Mouse (Mus musculus) heart, adult 2 months (tissue): Measurements from ENCODE around the gene Rabep2. TPM values are rescaled to one million over a fixed set of nuclear protein-coding genes. Genes with fewer than 3 reads are reported as not detected.

Experiments
- DNase-seq, 2 experiments: peaks; one replicate each; pipeline ENCODE4 v3.0.0; 2021
- H3K27ac ChIP-seq: fragments of 200-600 bp; 2 replicates; pipeline ENCODE4 v1.8.1; 2022
- H3K27me3 ChIP-seq: fragments of 200-500 bp; 2 replicates; pipeline ENCODE4 v1.6.1; 2012; ENCODE audit warnings: mild to moderate bottlenecking, low read length, inconsistent platforms, mixed read lengths; ENCODE audit not compliant: control insufficient read depth, insufficient read depth
- H3K36me3 ChIP-seq: fragments of 200-500 bp; 2 replicates; pipeline ENCODE4 v1.6.1; 2012; ENCODE audit warnings: low read length, inconsistent platforms; ENCODE audit not compliant: control insufficient read depth, insufficient read depth
- H3K4me1 ChIP-seq: fragments of 200-500 bp; 2 replicates; pipeline ENCODE4 v1.6.1; 2011; ENCODE audit warnings: low read length; ENCODE audit not compliant: control insufficient read depth, insufficient read depth
- H3K4me3 ChIP-seq: fragments of 200-600 bp; 2 replicates; pipeline ENCODE4 v1.8.1; 2022
- H3K79me2 ChIP-seq: fragments of 200-500 bp; replicated peaks from 2 replicates; pipeline ENCODE4 v1.6.1; 2012; ENCODE audit warnings: mild to moderate bottlenecking, inconsistent platforms, low read length, moderate library complexity, mixed read lengths; ENCODE audit not compliant: control insufficient read depth, insufficient read depth
- H3K9ac ChIP-seq: fragments of 200-500 bp; 2 replicates; pipeline ENCODE4 v1.6.1; 2012; ENCODE audit warnings: low read depth, mild to moderate bottlenecking, control low read depth, inconsistent platforms, low read length, mixed read lengths
- CTCF ChIP-seq: fragments of 200-600 bp; IDR thresholded peaks from 2 replicates; pipeline ENCODE4 v1.8.1; 2022; ENCODE audit warnings: antibody characterized with exemption, mild to moderate bottlenecking, moderate library complexity
- EP300 ChIP-seq: fragments of 200-500 bp; IDR thresholded peaks from 2 replicates; pipeline ENCODE4 v1.6.1; 2011; ENCODE audit warnings: low read depth, low read length, control low read depth; ENCODE audit not compliant: insufficient read depth
- POLR2A ChIP-seq: fragments of 200-500 bp; IDR thresholded peaks from 2 replicates; pipeline ENCODE4 v1.6.1; 2011; ENCODE audit warnings: mild to moderate bottlenecking, low read depth, low read length, control low read depth; ENCODE audit not compliant: insufficient read depth
- WGBS: fragments of 180-500 bp; shearing (Covaris S2); methylation state at CpG from one replicate; pipeline ENCODE4 v1.1.7; 2018; 5-methylcytosine and 5-hydroxymethylcytosine counted together
- intact Hi-C: fragments of 180-260 bp; cut with DNase I; formaldehyde crosslinking; loops from one replicate; pipeline ENCODE4 v1.15.1; 2025
- polyA plus RNA-seq: library from polyadenylated mRNA; depleted of rRNA; stranded (reverse); fragments of >200 nt; gene quantifications from 2 replicates; pipeline ENCODE4 v1.2.3, GENCODE M21; 2012
- total RNA-seq, 2 experiments: library from RNA; stranded (reverse); gene quantifications; 2 replicates each; pipeline ENCODE4 v1.2.3; 2021

Gene Rabep2
- total and polyA plus RNA-seq, 3 experiments, result 5.3 to 9.2 (median 6.3) TPM

DNA sequence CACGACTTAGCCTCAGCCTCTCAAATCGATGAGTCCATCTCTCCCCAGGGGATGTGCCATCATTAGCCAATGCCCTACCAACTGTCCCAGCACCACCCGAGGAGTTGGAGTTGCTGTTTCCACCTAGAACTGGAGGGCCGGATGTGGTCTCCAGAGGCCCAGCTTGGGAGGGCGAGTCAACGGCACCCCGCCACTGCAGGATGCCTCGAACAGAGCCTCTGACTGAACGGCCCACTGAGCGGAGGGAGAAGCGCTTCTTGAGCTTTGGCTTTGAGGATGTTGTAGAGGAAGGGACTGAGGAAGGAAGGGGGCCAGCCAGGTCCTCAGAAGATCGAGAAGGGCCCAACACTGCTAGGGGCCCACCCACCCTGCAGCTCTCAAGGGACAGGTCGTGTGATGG, 43.7 kb downstream of the Rabep2 start:
- 73% methylated on average over 13 of the region's 13 CpGs for WGBS
- DNase-seq, result no peak
- H3K36me3 ChIP-seq, result no peaks in the 10 kb centered on the region
- no peaks in the 10 kb centered on the region for H3K79me2 ChIP-seq
- intact Hi-C loops, result no loop called here
- H3K27me3 ChIP-seq, result no peaks in the 10 kb centered on the region
- H3K27ac ChIP-seq, result no peak overlapping the region
- no peak overlapping the region for H3K9ac ChIP-seq
- H3K4me3 ChIP-seq, result no peak overlapping the region
- peaks cover 2% of the 10 kb centered on the region for H3K4me1 ChIP-seq
- TF ChIP-seq CTCF (no peak), EP300 (no peak), POLR2A (no peak)

DNA sequence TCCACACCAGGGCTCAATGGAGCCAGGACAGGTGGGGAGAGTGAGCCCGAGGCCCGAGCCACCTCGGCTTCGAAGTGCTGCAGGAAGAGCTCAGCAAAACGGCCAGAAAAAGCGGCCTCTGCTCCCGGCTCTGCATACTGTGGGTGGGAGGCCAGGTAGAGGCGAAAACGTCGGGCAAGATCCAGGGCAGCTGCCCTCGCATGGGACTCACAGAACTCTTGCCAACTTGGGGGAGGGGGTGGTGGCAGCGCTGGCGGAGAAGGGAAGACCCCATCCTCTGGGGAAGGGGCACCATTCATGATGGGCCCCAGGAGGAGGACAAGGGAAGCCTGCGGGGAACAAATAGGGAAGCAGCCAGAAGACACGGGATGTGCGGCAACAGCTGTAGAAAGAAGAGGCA, 44.2 kb downstream of the Rabep2 start:
- DNase-seq, result no peak
- intact Hi-C loops, result no loop called here
- no peaks in the 10 kb centered on the region for H3K36me3 ChIP-seq
- 86% methylated on average over 16 of the region's 16 CpGs for WGBS
- no peak overlapping the region for H3K27ac ChIP-seq
- TF ChIP-seq EP300, result no peak
- TF ChIP-seq CTCF, result no peak
- TF ChIP-seq POLR2A, result no peak
- peaks cover 2% of the 10 kb centered on the region for H3K4me1 ChIP-seq
- H3K4me3 ChIP-seq, result no peak overlapping the region
- H3K9ac ChIP-seq, result no peak overlapping the region
- H3K27me3 ChIP-seq, result no peaks in the 10 kb centered on the region
- no peaks in the 10 kb centered on the region for H3K79me2 ChIP-seq

DNA sequence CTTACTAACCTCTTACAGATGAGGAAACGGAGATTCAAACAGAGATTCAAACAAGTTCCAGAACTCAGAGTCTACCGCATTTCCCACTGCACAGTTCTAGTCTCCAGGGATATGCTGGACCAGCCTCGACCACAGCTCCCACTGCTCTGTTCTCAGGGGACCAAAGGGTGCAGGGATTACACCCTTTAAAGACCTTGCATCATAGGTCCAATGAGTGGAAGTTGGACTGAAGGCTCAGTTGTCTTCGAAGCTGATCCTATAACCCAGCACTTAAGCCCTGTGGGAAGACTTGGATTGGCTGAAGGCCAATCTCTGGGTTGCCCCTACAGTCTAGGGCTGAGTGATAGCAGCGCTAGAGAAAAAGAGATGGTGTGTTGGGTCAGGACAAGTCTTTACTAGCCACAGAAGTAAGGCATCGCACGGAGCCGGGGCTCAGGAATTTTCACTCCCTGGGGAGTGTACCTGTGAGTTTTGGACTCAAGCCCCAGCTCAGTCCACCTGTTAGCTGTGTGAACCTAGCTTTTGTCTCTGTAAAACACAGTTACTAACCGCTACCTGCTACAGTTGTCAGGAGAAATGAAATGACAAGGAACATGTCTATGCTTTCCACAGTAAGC, 45.0 kb downstream of the Rabep2 start:
- Histone ChIP-seq H3K36me3 (no peaks in the 10 kb centered on the region), H3K27ac (no peak overlapping the region; the same call in 1 of the 2 replicates), H3K79me2 (no peaks in the 10 kb centered on the region), H3K4me1 (peaks cover 2% of the 10 kb centered on the region), H3K27me3 (no peaks in the 10 kb centered on the region), H3K9ac (no peak overlapping the region), H3K4me3 (peak overlapping the region; percentile 66)
- TF ChIP-seq CTCF, result no peak
- no peak for TF ChIP-seq POLR2A
- TF ChIP-seq EP300, result no peak
- intact Hi-C loops, result loop anchor here (2.0 kb wide), 1 partner anchor 93 kb away; the partner anchor contains the start of gene Eif3c
- no peak for DNase-seq
- 57% methylated on average over 9 of the region's 9 CpGs for WGBS

DNA sequence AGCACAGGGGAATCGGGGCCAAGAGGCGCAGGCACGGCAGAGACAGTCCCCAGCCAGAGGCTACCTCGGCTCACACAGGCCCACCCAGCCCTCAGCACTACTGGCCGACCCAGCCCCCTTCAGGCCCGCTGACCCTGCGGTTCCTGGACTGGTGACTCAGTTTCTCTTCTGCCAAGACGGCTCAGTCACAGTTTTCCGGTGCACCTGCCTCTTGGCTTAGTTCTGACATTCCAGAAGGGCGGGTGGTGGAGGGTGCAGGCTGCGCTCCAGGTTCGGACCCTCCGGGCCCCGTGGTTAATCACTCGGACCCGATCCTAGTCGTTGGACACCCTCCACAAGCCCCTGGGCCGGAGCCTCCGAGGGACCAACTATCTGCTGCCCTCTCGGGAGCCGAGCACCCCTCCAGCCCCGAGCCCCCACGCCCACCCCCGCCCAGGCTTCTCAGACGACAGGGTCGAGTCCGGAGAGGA, 46.0 kb downstream of the Rabep2 start:
- Histone ChIP-seq H3K4me1 (peaks cover 2% of the 10 kb centered on the region), H3K4me3 (peak overlapping the region; percentile 66), H3K36me3 (no peaks in the 10 kb centered on the region), H3K79me2 (no peaks in the 10 kb centered on the region), H3K27me3 (no peaks in the 10 kb centered on the region), H3K9ac (peak overlapping the region; percentile 84), H3K27ac (peak overlapping the region; percentile 95)
- intact Hi-C loops, result loop anchor here (2.0 kb wide), 1 partner anchor 92 kb away; the partner anchor contains the start of gene Eif3c
- peak in 1 of 2 experiments; percentile 36 for DNase-seq
- no peak for TF ChIP-seq POLR2A
- no peak for TF ChIP-seq EP300
- no peak for TF ChIP-seq CTCF
- 0% methylated on average over 26 of the region's 27 CpGs for WGBS

DNA sequence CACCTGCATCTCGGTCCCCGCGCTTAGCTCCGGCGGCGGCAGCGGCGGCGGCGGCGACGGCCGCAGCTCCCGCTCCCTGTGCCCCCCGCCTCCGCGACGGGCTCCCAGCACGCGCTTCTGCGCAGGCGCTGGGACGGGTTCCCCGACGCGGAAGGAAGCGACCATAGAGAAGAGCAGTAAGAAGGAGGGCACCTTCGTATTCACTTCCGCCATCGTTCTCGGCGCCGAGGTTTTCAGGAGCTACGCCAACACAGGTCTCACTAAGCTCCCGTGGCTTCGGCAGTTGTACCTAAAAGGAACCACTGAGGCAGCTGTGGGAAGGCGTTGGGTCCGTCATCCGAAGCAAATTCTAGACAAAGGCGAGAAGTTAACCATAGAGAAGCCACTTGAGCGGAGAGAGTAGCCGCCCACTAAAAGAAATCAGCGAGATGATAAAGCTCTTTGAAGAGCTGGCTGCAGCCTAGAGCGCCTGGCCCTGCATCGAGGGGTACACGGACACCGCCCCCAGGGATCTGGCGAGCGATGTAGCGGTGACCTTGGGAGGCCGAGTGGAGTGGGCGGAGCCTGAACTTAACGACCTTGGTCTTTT, 46.5 kb downstream of the Rabep2 start, which contains the start of gene Sh2b1:
TSS of gene Sh2b1 (minus strand) at position 432 of the 589 bp plus-strand sequence.
- TF ChIP-seq POLR2A, result peak; percentile 89
- peak; percentile 57 for TF ChIP-seq CTCF
- peak; percentile 25; the same call in 1 of the 2 replicates for TF ChIP-seq EP300
- no peaks in the 10 kb centered on the region for H3K36me3 ChIP-seq
- peak within 1 kb of the TSS; percentile 95 for H3K27ac ChIP-seq
- under 1% methylated on average over 53 of the region's 53 CpGs for WGBS
- DNase-seq, result peak; percentile 89 to 92
- H3K79me2 ChIP-seq, result no peaks in the 10 kb centered on the region
- peaks cover 2% of the 10 kb centered on the region for H3K4me1 ChIP-seq
- peak within 1 kb of the TSS; percentile 66 for H3K4me3 ChIP-seq
- no peaks in the 10 kb centered on the region for H3K27me3 ChIP-seq
- H3K9ac ChIP-seq, result peak within 1 kb of the TSS; percentile 84
- intact Hi-C loops, result loop anchor here (2.0 kb wide), 1 partner anchor 92 kb away; the partner anchor contains the start of gene Eif3c

DNA sequence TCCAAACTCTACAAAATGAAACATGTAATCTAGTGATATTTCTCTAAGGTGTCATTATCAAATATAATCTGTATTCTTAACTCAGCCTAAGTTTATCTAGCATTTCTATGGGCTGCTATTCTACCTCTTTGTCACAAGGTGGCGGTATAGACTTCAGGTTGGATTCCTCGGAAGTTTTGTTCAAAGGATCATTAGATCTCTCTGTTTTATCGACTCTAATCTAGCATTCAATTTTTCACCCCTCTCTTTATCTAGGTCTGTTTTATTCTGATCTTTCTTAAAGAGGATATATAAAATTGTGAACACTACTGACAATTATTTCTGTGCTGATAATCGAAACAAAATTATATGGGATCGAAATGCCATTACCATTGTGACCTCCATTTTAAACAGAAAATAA, 53.1 kb downstream of the Rabep2 start:
- 14% methylated on average over 5 of the region's 5 CpGs for WGBS
- Histone ChIP-seq H3K4me1 (no peaks in the 10 kb centered on the region), H3K27me3 (no peaks in the 10 kb centered on the region), H3K4me3 (peak overlapping the region; percentile 53), H3K9ac (no peak overlapping the region), H3K27ac (peak overlapping the region; percentile 65), H3K36me3 (no peaks in the 10 kb centered on the region), H3K79me2 (no peaks in the 10 kb centered on the region)
- intact Hi-C loops, result loop anchor here (1.0 to 5.0 kb wide), 3 partner anchors 47 to 156 kb away; partner anchors contain the start of gene Nfatc2ip
- peak; percentile 88 for TF ChIP-seq CTCF
- no peak for TF ChIP-seq POLR2A
- no peak for DNase-seq
